Mouse (Mus musculus): ENCODE measurements around the gene Slit3. TPM values are rescaled to one million over a fixed set of nuclear protein-coding genes. Genes with fewer than 3 reads are reported as not detected.

The Slit3 gene
- total RNA-seq, 2 experiments from 2014 or later: 9.5 to 13.2 TPM

DNA sequence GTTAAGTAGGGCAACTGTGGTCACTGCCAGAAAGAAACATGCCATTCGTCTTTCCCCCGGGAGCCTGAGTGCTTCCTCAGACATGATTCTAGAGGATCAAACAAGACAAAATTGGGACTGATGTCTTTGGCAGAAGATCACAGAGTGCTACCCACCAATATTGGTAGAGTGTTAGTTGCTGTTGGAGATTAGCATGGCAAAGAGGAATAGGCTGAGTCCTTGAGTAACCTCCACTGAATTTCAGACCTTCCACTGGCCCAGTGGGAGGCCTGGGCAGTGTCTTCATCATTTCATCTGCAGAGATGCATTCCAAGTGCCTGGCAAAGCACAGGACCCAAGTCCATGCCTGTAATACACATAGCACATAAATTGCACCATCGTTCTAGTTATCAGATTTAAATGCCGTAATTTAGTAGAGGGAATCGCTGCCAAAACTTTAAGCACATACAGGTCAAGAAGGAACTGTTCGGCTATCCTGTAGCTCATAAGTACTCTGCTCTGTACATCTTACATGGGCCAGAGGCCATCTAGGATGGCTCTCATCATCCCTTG lies 77.6 kb downstream of the Slit3 start:
- DNase-seq: no peak

DNA sequence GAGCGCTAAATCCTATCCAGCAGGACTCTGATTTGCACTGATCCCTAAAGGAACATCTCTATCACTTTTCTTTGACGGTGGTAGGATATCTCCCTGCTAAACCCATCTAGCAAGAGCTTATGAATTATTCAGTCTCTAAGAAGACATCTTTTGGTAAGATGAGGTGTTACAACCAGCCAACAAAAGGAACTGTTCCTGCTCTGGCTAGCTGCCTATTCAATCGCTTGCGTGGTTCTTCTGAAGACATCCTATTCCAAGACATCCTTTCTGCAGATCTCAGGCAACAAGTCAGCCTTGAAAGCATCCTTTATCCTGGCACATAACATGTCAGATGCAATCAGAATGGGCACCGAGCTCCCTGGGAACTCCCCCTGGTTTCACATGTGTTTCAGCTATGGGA lies 81.3 kb downstream of the Slit3 start:
- no peak for DNase-seq

DNA sequence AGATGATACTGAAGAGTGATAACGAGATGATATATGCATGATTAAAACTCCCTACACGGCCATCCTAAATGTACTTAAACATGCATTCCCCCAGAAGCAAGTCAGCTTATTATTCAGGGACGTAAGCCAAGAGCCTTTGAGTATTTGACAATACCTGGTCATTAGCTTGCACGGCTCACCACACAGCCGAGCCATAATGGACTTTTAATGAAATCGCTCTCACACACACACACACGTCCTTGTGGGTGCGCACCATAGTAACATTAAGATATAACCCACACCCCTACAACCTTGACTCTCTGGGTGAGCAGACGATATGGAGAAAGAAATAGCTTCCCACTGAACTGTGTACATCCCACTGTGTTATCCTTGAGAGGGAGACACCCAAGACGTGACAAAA lies 82.6 kb downstream of the Slit3 start:
- DNase-seq: no peak

DNA sequence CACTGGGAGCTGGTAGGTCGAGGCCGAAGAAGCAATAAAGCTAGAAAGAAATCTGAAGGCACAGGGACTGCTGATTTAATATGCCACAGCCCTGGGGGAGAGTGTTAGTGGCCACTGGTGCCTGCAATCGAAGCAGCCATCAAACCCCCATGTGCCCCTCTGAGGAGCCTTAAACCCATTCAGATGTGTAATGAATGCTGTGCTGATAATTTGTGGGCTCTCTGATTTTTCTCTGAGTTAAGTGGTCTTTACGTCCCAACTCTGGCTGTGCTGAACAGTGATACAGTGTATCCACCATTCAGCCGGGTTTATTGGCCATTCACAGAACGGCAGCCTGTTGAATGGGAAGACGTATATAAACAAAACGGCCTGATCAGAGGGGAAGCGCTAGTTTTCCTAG lies 83.1 kb downstream of the Slit3 start:
- no peak for DNase-seq

DNA sequence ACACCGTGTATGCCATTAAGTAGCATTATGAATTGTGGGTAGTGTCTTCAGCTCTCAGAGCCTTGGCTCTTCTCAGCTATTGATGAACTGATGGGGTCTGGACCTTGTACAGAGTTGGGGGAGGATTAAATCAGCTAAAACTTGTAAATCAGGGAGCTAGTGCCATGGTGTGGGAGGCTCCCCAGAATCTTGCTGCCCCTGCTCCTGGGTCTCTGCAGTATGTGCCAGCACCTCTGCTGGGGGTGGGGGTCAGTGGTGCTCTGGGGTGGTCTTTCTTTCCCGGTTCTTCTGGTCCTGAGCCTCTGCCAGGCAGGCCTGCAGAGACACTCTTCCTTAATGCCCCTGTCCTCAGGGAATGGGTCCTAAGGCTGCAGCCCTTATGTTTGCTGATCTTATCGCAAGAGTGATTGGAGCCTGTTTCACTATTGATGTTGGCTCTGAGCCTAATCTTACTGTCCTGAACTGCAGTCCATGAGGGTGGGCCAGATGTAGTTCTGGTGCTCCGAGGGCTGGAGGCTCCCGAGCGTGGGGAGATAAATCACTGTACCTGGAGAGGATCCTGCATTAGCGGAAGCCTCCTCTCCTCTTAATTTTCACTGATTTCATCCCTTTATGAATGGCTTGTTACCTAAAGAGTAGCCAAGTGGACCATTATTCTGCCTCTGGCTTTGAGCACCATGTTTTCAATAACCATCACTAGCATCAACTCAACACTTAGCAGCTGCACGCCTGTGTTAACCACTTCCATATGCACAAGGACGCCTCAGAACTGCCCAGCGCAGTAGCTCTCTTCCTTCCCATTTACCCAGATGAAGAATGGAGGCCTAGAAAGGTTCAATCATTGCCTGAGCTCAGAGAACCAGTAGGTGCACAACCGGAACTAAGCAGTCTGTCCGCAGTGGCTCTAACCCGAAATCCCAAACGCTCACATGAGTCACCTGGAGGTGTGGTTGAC lies 90.0 kb downstream of the Slit3 start:
- no peak for DNase-seq

DNA sequence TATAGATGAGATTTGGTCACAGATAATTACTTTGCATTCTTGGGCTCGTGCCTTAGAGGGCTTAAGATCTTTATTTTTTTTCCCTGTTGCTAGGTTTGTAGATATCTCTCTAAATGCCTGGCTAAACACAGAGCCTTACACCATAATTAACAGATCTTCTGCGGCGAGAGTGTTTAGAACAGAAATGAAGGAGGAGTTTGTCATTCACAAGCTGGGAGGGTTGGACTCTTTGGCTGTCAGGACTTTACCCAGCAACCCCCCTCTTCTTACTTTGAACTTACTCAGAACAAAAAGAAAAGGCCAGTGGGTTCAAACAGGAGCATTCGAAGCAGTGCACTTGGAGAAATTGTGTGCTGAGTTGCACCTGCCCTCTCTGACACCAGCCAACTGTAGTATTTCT lies 103.0 kb downstream of the Slit3 start:
- no peak for DNase-seq

DNA sequence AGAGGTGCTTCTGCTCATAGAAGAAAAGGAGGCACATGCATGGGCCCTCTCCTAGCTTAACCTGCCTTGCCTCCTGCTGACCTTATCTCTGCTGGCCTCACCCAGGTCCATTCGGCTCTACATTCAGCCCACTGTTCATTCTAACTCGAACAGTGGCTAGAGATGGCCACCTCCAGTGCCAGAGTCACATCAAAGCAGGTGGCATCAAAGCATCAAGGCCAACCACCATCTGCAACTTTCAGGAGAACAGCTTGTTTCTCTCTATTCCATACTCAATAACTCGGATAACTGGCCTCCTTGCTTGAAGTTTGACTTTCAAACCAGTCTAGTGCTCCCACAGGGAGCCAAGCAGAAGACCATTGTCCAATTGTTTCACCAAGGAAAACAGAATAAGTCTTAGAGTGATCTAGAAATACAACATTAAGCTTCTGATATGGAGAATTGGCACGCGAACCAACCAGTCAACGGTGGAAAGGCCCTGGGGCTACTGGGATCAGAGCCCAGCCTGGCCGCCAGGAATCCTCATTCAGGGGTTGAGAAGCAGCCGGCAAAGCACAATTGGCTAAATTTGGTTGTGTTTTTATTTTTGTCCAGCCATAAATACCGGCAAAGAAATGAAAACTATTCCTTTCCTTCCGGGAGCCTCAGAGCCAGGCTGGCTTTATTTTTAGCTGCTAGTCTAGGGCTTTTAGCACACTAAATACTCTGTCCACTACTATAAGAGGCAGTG lies 110.5 kb downstream of the Slit3 start:
- peak; percentile 60 for DNase-seq

DNA sequence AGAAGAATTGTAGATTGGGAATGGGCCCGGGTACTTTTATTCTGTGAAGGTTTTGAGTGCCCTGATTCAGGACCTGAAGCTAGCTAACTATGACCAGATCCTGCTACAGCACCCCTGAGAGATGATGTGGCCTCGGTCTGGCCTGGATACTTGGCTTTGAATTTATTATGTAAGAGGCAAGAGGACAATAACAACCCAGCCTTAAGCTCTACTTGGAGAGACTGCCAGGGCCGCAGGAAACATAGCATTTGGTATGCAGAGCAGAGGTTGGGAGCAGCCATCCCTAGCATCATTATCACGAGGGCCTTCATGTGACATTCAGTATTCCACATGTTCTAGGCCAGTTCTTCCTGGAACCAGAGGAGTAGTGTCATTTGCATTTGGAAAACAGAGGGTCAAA lies 111.3 kb downstream of the Slit3 start:
- DNase-seq: peak; percentile 75

DNA sequence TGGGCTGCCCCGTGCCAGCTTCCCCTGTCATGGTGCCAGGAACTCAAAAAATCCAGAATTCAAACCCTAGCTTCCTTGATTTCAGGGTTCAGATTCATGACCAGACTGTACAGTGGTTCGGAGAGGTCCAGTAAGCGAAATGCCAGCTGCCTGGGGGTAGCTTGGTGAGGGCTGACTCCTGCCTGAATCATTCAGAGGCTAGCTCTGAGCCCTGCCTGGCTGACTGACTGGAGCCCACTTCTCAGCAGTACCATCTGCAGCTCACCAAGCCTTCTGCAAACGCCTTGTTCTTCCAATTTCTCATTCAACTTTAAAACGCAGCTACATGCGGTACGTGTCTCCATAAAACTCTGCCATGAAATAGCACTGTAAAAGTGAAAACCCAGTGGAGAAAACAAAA lies 120.4 kb downstream of the Slit3 start:
- no peak for DNase-seq

DNA sequence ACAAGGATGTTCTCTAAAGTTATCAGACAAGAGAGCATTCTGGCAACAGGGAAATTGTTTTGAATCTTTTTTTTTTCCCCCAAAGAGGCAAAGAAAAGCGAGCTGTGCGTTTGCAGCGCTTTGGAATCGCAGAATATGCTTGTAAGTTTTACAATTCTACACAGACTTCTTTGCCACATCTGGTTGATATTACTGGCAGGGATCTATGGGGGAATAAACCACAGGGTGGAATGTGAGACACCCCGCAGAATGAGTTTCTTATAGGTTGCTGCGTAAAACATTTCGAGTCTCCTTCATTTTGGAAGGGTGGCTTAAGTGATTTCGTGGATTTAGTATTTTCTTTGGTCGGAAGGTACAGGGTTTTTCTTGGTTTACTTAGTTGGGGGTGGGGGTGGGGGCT lies 122.6 kb downstream of the Slit3 start:
- no peak for DNase-seq

DNA sequence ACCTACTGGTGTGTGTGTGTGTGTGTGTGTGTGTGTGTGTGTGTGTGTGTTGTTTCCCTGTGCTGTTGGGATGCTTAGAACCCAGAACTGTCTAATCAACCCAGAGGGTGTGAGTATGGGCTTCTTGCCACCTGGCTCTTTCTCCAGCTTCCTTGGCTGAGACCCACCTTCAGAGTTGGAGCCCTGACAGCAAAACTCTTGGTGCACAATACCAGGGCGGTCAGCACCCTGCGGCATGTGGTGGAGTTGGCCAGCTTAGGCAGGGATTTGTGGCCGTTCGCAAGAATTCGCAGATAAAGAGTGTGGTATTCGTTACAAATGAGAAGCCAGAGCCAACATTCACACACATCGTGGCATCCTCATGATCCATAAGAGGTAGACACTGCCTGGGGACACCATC lies 123.5 kb downstream of the Slit3 start:
- DNase-seq: no peak

DNA sequence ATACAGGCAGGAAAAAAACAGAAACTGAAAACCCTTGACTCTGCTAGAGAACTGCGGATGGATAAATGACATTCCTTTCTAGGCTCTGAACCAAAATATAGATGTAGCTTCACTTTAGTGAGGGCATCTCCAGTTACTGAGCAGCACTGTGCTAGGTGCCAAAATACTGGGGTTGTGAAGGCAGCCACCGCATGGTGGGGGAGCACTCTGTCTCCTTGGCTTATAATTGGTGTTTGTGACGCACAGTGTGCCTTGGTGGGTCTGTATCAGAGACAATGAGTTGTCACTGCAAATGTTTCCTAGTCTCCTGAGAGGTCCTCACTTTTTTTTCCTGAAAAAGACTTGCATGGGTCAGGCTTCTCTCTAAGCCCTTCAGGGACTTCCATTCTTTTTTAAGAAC lies 125.6 kb downstream of the Slit3 start:
- DNase-seq: no peak

DNA sequence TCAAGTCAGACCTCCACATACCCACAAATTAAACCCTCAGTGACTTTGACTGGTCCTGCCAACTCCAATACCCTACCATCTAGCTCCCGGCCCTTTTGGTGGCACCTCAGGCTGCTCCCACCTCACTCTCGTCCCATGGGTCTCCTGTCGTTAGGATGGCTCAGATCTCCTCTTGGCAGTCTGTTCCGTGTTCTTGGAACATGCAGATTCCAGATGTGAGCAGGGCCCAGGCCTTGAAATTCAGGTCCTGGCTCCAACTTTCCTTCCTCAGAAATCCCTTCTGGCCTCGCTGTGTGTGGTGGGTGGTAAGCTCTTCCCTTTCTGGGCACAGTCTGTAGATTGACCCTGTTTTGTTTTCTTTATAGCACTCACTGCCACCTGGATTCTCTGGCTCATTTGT lies 127.1 kb downstream of the Slit3 start:
- peak; percentile 33 for DNase-seq

DNA sequence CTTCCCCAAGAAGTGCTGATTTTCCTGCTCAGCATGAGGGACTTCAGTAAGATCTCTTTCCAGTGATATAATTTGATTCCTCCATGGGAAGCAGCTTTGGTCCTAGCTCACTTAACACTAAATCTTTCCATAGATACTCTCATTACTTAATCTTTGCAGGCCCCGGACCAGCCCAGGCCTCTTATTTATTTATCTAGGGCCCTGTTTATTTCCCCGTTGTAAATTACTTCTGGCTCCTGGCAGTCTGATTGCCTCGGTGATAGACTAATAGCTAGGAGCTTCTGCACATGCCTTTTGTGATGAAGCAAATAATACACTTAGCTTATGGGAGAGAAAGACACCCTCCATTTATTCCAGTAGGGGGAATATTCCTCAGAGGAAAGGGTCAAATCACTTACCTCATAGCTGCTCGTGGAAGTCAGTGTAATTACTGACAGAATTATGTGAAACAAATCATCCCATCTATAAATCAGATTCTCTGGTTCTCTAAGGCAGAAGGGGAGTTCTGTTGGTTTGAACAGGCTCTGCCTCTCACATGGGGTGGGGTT lies 129.9 kb downstream of the Slit3 start:
- DNase-seq: no peak

DNA sequence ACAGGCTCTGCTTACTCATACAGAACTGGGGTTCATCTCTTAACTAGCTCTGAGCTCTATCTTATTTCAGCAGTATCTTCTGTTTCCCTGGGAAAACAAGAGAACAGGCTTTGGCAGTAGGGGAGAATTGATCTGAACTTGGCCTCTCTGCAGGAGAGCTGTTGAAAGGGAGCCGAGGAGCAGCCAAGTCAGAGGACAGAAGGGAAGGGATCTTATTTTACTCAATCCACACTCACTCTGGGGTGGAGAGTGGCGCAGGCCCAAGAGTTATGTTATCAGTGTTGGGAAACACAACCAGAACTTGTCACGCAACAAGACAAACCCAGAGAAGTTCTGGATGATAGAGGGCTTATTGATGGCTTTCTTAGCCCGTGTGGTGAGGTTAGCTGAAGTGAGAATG lies 130.9 kb downstream of the Slit3 start:
- peak; percentile 67 for DNase-seq

DNA sequence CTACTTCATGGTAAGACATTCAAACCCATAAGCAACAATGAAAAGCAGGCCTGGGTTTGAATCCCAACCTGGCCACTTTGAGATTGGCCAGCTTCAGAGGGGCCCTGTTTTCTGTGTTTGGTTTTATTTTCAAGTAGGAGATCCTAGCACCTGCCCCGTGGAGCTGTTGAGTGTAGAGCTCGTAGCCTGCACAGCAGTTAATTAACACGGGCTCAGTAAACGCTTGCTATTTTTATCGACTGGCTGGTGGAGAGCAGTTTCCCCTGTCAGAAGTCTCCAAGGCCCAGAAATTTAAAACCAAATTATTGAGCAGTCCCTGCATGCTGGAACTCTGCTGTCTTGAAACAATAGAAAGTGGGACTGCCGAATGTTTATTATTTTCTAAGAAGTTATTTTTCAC lies 136.3 kb downstream of the Slit3 start:
- no peak for DNase-seq

DNA sequence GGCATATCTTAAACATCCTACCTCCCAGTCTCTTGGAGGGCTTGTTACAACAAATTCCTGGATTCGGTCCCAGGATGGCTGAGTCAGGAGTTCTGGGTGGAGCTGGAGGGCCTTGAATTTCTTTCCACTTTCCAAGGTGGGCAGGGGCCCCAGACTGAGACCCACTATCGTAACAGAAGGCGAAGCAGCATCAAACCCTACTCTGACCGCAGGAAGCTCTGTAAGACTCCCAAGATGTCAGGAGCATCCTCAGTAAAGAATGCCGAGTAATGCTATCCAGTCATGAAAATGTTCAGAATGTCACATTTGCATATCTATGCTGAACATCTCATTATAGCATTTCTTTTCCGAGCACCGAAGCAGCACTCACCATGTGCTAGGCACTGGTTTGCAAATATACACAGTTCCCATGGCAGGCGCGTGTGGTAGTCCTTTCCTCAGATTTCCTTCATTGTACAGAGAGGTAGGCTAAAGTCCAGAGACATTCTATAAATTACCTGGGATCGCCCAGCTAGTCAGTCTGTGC lies 140.6 kb downstream of the Slit3 start:
- no peak for DNase-seq

DNA sequence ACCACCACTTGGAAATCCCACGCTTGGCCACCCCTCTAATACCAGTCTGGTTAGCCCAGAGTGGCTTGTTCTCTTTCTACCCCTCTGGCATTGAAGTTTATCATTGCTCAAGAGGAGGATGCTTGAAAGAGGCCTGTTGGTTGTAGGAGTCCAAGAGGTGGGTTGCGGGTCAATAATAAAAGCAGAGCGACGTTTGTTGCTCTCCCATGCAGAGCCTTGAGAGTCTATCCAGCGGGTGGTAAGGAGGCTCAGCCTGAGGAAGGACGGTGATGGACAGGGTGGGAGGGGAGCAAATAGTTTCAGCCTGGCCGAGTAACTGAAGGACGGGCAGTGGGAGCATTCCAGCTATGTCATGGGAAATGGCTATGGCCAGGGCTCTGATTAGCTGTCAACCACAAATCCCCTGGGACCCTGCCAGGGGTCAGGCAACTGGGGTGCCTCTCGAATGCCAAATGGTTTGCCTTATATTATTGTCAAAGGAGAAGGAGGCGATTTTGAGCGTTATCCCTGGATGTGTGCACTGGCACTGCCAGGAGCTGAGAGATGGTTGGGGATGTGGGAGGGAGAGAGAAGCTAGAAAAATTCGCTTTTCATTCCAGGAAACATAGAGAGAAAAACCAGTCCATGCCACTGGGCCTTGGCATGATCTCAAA lies 141.4 kb downstream of the Slit3 start:
- no peak for DNase-seq

DNA sequence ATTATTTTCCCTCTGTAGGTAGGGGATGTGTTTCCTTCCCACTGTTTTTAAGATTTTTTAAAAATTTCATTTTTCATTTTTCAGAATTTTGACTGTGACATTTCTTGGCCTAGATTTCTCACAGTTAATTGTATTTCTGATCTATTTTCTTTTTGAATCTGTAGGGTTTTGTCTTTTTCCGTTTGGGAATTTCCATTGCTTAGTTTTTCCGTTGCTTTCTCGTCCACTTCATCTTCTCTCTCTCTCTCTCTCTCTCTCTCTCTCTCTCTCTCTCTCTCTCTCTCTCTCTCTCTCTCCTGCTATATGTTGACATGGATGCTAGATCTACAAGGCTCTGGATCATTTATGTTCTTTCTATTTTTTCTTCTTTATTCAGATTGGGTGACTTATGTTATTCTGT lies 143.7 kb downstream of the Slit3 start:
- no peak for DNase-seq

DNA sequence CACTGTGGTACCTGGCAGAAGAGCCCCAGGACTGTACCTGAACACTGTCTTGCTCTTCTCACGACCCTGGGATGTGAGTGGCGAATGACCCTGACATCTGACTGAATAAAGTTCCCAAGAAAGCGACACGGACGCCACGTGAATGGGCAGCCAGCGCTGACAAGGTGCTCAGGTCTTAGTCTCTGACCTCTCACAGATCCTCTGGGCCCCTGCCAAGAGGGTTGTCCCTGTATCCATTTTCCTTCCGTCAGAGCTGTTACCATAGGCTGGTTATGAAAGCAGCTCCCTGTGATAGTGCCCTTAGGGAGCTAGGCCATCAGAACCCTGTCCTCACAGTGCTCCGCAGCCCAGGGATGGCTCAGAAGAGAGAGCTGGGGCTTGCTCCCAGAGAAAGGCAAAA lies 149.4 kb downstream of the Slit3 start:
- no peak for DNase-seq

DNA sequence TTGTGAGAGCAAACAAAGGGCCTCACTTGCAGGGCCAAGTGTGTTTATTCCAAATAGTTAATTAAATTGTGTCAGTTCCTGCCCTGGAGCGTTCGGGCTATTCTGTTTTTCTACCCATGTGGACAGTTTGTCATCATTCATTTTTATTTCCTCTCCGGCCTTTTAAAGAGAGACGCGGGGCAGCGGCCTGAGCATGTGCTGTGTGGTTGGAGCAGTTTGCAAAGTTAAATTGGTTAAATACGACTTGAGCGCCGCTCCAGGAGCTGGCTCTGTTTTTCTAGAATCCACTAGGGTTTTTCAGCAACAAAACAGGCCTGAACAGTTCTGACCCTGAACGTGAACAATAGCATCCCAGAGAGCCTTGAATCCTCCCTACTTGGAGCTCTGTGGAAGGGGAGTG lies 152.4 kb downstream of the Slit3 start:
- DNase-seq: peak; percentile 47

DNA sequence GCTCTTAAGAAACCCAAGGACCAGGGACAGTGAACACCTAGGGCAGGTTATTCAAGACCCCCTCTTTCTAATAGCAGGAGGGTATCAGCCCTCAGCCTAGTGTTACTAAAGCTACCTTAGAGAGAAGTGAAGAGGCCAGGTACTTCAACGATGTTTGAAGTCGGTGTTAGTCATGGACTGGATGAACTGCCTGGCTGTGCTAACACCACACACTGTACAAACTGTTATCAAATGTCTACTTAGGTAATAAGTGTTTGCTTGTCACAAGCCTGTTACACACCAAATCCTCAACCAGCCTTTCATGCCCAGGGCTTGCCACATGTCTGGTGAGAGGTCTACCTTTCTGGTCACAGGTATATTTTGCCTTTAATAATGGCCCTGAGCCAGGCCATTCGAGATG lies 153.0 kb downstream of the Slit3 start:
- DNase-seq: no peak
